In genomic region chr4:132345843-132346212, GRCm38 (mm10) we compare ENCODE assay signal across 7 mouse cellular contexts. TPM values are rescaled to one million over a fixed set of nuclear protein-coding genes. Genes with fewer than 3 reads are reported as not detected.
DNase-seq lines count a peak whose midpoint lies in the region; ATAC-seq and TF ChIP-seq lines count a peak whose summit lies in the region.

No protein-coding gene starts in this region.

- TF ChIP-seq POLR2A in small intestine, adult 2 months (IDR thresholded peaks at IDR 0.05; ENCODE audit: low read depth, low read length), result no peak

- peak overlapping the region; percentile 85 for H3K4me2 ChIP-seq in forebrain, embryonic 12.5 days
- no peak overlapping the region; the same call in 1 of the 2 replicates for H3K4me2 ChIP-seq in limb, embryonic 13.5 days (replicated peaks)

- 47% methylated on average over 5 of the region's 5 CpGs for WGBS in forebrain, embryonic 12.5 days
- 45% methylated on average over 5 of the region's 5 CpGs for WGBS in limb, embryonic 13.5 days
- 14% methylated on average over 5 of the region's 5 CpGs for WGBS in small intestine, adult 2 months

- H3K4me3 ChIP-seq in left cerebral cortex, adult 2 months, result peak overlapping the region; percentile 69
- H3K4me3 ChIP-seq in forebrain, embryonic 12.5 days (replicated peaks), result peak overlapping the region; percentile 78
- H3K4me3 ChIP-seq in limb, embryonic 13.5 days, result peak overlapping the region; percentile 85
- H3K4me3 ChIP-seq in small intestine, adult 2 months (ENCODE audit: low read depth, low read length), result no peak overlapping the region

- H3K36me3 ChIP-seq in forebrain, embryonic 12.5 days (replicated peaks), result peaks cover 19% of the 10 kb centered on the region
- peaks cover 7% of the 10 kb centered on the region for H3K36me3 ChIP-seq in limb, embryonic 13.5 days
- H3K36me3 ChIP-seq in small intestine, adult 2 months (ENCODE audit: control insufficient read depth, insufficient read depth, low read length), result peaks cover 5% of the 10 kb centered on the region; the same call in 1 of the 2 replicates

- no peak overlapping the region; the same call in 1 of the 2 replicates for H3K27ac ChIP-seq in left cerebral cortex, adult 2 months
- no peak overlapping the region for H3K27ac ChIP-seq in forebrain, embryonic 12.5 days
- H3K27ac ChIP-seq in limb, embryonic 13.5 days, result no peak overlapping the region
- H3K27ac ChIP-seq in small intestine, adult 2 months (ENCODE audit: insufficient read depth, low read depth, low read length), result peak overlapping the region; percentile 94

- H3K27me3 ChIP-seq in forebrain, embryonic 12.5 days, result no peaks in the 10 kb centered on the region
- no peaks in the 10 kb centered on the region for H3K27me3 ChIP-seq in limb, embryonic 13.5 days
- H3K27me3 ChIP-seq in small intestine, adult 2 months (ENCODE audit: control insufficient read depth, insufficient read depth, low read length), result no peaks in the 10 kb centered on the region

- no peaks in the 10 kb centered on the region for H3K9me3 ChIP-seq in forebrain, embryonic 12.5 days
- H3K9me3 ChIP-seq in limb, embryonic 13.5 days, result no peaks in the 10 kb centered on the region

- no peak for TF ChIP-seq CTCF in left cerebral cortex, adult 2 months (IDR thresholded peaks at IDR 0.05)
- no peak for TF ChIP-seq CTCF in small intestine, adult 2 months (IDR thresholded peaks at IDR 0.05; ENCODE audit: extremely low read depth, insufficient read length, insufficient replicate concordance, low read depth, low read length)

- intact Hi-C loops in left cerebral cortex, adult 2 months (cut with DNase I), result loop anchor here (5.0 to 10.0 kb wide), 2 partner anchors 54 to 251 kb away; no protein-coding TSS in a partner anchor

- H3K4me1 ChIP-seq in forebrain, embryonic 12.5 days, result peaks cover 24% of the 10 kb centered on the region
- peaks cover 26% of the 10 kb centered on the region for H3K4me1 ChIP-seq in limb, embryonic 13.5 days
- peaks cover 12% of the 10 kb centered on the region; the same call in 1 of the 2 replicates for H3K4me1 ChIP-seq in small intestine, adult 2 months (ENCODE audit: control insufficient read depth, insufficient read depth, insufficient read length, low read length)

- ATAC-seq in forebrain, embryonic 12.5 days (ENCODE audit: low FRiP score), result peak; percentile 51
- no peak for ATAC-seq in limb, embryonic 13.5 days (ENCODE audit: low FRiP score, low read depth)

- no peak overlapping the region; the same call in 1 of the 2 replicates for H3K9ac ChIP-seq in forebrain, embryonic 12.5 days
- H3K9ac ChIP-seq in limb, embryonic 13.5 days, result no peak overlapping the region

- DNase-seq in left cerebral cortex, adult 2 months (ENCODE audit: extremely low spot score in 1 of 2, low spot score in 2 of 2), result no peak
- DNase-seq in left cerebral cortex, adult 9 months (ENCODE audit: low spot score in 2 of 2), result no peak
- DNase-seq in adrenal gland, postnatal 4 days (ENCODE audit: low spot score in 2 of 2), result no peak
- no peak for DNase-seq in left cerebral cortex, adult 8-10 months (ENCODE audit: low spot score in 2 of 2)

RNA-seq across cellular contexts. Expression of gene Rcc1, which starts 7.6 kb away (rescaled TPM):
- 10 to 100 TPM; 13.0 to 14.3 TPM for total RNA-seq in left cerebral cortex, adult 2 months (2021)
- 103 and 109 TPM in 2 replicates for polyA plus RNA-seq in forebrain, embryonic 12.5 days (2016; fragmentation: Nextera tagmentation; extraction: Ambion mirVana)
- polyA plus RNA-seq in limb, embryonic 13.5 days (2015; fragmentation: Nextera tagmentation; extraction: Ambion mirVana), result 81.5 and 83.0 TPM in 2 replicates
- polyA plus RNA-seq in small intestine, adult 2 months (2012; rRNA removed), result 5.2 and 9.6 TPM in 2 replicates
- total RNA-seq in adrenal gland, postnatal 4 days (2021), result 10 to 100 TPM; 29.9 to 34.2 TPM
- 10 to 100 TPM; 12.0 to 15.5 (median 14.2) TPM for total RNA-seq in left cerebral cortex, adult 8-10 months (2022)

RNA-seq across cellular contexts. Expression of gene Trnau1ap, which starts 16.5 kb away (rescaled TPM):
- 10 to 100 TPM; 22.4 to 24.9 TPM for total RNA-seq in left cerebral cortex, adult 2 months (2021)
- 77.8 and 88.3 TPM in 2 replicates for polyA plus RNA-seq in forebrain, embryonic 12.5 days (2016; fragmentation: Nextera tagmentation; extraction: Ambion mirVana)
- polyA plus RNA-seq in limb, embryonic 13.5 days (2015; fragmentation: Nextera tagmentation; extraction: Ambion mirVana), result 81.2 and 82.4 TPM in 2 replicates
- 20.7 and 24.1 TPM in 2 replicates for polyA plus RNA-seq in small intestine, adult 2 months (2012; rRNA removed)
- total RNA-seq in adrenal gland, postnatal 4 days (2021), result 10 to 100 TPM; 40.3 to 45.8 TPM
- 10 to 100 TPM; 20.6 to 30.6 (median 29.0) TPM for total RNA-seq in left cerebral cortex, adult 8-10 months (2022)

RNA-seq across cellular contexts. Expression of gene Rab42, which starts 42.6 kb away (rescaled TPM):
- 1 to 10 TPM; 1.6 to 2.6 TPM for total RNA-seq in left cerebral cortex, adult 2 months (2021)
- 0.78 and 0.82 TPM in 2 replicates for polyA plus RNA-seq in forebrain, embryonic 12.5 days (2016; fragmentation: Nextera tagmentation; extraction: Ambion mirVana)
- polyA plus RNA-seq in limb, embryonic 13.5 days (2015; fragmentation: Nextera tagmentation; extraction: Ambion mirVana), result 1.7 and 1.9 TPM in 2 replicates
- 0.70 and 0.98 TPM in 2 replicates for polyA plus RNA-seq in small intestine, adult 2 months (2012; rRNA removed)
- 1 to 10 TPM; 4.3 to 6.6 TPM for total RNA-seq in adrenal gland, postnatal 4 days (2021)
- total RNA-seq in left cerebral cortex, adult 8-10 months (2022), result 1 to 10 TPM; 1.5 to 3.3 (median 2.3) TPM
